Mouse (Mus musculus) splenic B cell, adult 2 months (primary cell): ENCODE results near the gene Gpr55.

Experiments
- DNase-seq: peaks from one replicate; pipeline ENCODE4 v3.0.0-alpha.2; 2011; ENCODE audit warnings: low read depth, low spot score
- H3K27me3 ChIP-seq: 2 replicates; pipeline ENCODE4 v1.6.1; 2012; ENCODE audit warnings: mild to moderate bottlenecking, low read length, moderate library complexity, mixed read lengths; ENCODE audit not compliant: control insufficient read depth, poor library complexity, insufficient read depth, severe bottlenecking
- H3K36me3 ChIP-seq: 2 replicates; pipeline ENCODE4 v1.6.1; 2012; ENCODE audit warnings: mild to moderate bottlenecking, low read length, moderate library complexity, mixed read lengths; ENCODE audit not compliant: control insufficient read depth, poor library complexity, insufficient read depth, severe bottlenecking

The Gpr55 gene

DNA sequence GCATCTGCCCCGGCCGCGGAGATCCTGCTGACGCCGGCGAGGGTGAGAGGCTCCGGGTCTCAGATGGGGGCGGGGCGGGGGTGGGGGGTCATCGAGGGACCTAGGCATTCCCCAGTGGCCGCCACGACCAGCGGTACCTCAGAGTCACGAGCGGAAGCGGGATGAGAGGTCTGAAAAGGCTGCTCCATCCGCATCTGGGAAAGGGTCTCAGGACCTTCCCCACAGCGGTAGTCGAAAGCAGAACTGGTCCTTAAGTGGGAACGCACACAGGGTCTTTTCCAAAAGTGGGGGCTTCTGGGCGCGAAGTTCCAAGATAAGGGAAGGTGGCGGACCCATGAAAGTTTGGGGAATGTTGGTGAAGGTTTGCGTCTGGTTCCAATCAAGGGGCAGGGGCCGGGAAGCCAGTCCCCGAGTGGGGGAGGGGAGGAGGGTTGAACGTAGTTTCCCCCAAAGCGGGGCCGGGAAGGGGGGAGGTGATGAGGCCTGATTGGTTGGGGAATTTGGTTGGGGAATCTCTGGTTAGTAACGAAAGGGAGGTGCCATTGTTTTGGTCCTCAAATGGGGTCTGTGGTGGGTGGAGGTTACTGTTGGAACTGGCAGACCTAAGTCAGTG lies 66.0 kb downstream of the Gpr55 start:
- Histone ChIP-seq H3K36me3 (no peaks in the 10 kb centered on the region), H3K27me3 (no peaks in the 10 kb centered on the region)
- peak; percentile 22 for DNase-seq

DNA sequence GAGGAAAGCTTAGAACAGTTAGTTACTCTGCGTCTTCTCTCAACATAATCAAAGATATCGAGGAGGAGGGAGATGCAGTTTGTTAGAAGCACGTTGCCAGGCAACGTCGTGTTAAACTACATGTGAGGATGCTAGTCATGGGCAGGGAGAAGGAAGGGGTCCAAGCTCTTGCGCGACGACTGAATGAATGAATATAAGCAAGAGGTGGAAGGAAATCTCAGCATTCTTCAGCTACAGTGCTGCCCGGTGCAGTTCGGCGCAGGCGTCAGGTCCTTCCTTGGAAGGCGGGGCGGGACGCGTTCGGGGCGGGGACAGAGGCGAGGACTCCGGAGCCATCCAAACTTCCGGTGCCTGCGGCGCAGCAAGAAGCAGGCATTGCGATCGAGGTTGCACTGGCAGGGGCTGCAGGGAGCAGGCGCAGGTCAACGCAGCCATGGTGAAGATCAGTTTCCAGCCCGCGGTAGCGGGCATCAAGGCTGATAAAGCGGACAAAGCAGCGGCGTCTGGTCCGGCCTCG lies 66.5 kb downstream of the Gpr55 start, which contains the start of gene Itm2c:
Itm2c (plus strand) TSS at position 51 of the 517 bp plus-strand sequence.
- peak; percentile 51 for DNase-seq
- no peaks in the 10 kb centered on the region for H3K36me3 ChIP-seq
- H3K27me3 ChIP-seq = no peaks in the 10 kb centered on the region
